Mouse (Mus musculus) megakaryocyte progenitor cell, adult 5-6 weeks (primary cell): ENCODE measurements around the gene Dnaaf2. TPM values are rescaled to one million over a fixed set of nuclear protein-coding genes. Genes with fewer than 3 reads are reported as not detected.

Experiments
- ATAC-seq: replicated peaks from 2 replicates; pipeline ENCODE4 v1.8.0; 2016; ENCODE audit warnings: mild to moderate bottlenecking, moderate TSS enrichment, inconsistent platforms; ENCODE audit not compliant: poor library complexity
- total RNA-seq, 2 experiments: library from RNA; stranded (forward) in 1 of 2; stranded (reverse) in 1 of 2; fragments of 157-497, 149-512 nt in 1 of 2; fragments of 200-1000 nt in 1 of 2; gene quantifications; 2 replicates each; pipeline versions ENCODE4 v1.2.3 to v1.2.4; 2015 to 2017

Gene Dnaaf2
- total RNA-seq, 2 experiments from 2014 or later, result 5.3 to 6.3 TPM

DNA sequence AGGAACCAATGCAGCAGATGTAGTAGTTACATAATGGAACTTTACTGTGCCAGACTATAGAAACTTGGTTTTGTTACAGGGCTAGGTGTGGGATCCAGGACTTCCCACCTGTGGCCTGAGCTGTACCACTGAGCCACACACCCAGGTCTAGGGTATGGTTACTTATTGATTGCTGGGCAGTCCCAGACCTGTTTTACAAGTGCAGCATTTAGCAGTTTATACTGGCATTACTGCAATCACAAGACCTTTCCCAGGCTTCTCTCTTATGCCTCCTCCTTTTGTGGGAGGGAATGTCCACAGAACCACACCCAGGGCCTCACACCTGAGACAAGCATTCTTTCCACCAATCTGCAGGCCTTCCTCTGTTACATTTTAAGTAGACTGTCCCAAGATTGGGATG lies 756 bp upstream of the Dnaaf2 start:
- no peak for ATAC-seq

DNA sequence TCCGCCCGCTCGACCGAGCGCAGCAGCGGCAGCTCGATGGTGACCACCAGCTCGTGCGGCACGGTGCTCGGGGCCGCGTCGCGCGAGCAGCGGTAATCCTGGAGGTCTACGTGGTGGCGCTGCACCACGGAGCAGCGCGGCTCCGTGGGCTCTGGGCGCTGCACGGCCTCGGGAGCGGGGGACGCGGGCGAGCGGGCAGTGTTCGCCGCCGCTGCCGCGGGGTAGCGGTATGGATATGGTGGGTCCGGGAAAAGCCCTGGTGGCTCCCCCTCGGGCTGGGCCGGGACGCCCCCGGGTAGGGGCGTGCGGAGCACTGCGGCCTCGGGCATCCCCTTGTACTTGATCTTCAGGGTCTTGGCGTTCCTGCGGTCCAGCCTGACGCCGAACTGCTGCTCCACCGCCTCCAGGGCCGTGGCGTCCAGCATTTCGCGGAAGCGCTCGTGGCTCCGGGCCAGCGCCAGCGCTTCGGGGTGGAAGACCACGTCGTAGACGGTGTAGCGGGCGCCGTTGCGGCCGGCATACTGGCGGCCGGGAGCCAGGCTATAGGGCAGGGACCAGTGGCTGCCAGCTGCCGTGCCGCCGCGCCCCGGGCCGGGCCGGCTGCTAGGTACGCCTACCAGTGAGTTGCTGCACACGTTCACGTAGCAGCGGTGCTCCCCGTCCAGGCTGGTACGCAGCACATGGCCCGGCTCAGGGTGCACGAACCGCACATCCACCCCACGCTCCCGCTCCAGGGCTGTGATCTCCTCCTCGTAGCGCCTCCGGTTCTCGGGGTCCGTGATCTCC lies 658 bp downstream of the Dnaaf2 start:
- ATAC-seq, result peak; percentile 67

DNA sequence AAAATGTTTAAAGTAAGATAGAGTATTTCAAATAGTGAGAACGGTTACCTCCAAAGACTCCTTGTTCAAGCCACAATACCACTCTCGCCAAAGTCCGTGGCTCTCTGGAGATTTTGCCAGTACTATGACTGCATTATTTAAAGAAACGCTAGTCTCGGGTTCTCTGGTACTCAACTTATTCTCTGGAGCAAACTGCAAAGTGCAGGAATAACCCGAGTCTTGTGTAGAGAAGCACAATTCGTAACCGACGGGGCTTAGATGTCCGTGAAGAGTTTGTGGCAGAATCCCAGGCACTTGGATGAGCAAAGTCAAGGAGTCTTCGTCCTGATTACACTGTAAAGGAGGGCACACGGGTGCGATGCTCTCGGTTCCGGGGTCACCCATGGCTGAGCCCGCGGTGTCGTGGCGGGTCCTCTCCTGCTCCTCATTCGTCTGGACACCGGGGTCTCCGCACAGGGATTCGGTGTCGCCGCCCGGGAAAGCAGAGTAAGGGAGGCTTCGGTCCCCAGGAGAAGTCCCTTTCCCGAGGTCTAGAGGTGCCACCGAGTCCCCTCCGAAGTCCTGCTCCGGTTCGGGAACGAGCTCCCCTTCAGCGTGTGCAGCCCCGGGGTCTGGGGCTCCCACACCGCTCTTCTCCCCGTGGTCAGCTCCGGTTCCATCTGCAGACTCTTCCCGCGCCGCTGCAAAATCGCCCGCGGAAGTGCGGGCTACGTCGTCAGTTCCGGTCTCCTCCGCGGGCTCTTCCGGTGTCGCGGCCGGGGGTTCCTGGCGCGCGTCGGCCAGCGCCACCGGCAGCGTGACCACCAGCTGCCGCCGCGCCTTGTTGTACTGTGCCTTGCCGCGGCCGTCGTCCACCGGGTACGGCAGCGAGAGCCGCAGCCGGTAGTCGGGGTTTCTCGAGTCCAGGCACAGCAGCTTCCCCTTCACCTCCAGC lies 1.5 kb downstream of the Dnaaf2 start, which contains the start of gene Gm49383:
Gene Gm49383, minus strand, starts transcription at position 661 of the 934 bp plus-strand sequence.
- peak; percentile 71 for ATAC-seq

DNA sequence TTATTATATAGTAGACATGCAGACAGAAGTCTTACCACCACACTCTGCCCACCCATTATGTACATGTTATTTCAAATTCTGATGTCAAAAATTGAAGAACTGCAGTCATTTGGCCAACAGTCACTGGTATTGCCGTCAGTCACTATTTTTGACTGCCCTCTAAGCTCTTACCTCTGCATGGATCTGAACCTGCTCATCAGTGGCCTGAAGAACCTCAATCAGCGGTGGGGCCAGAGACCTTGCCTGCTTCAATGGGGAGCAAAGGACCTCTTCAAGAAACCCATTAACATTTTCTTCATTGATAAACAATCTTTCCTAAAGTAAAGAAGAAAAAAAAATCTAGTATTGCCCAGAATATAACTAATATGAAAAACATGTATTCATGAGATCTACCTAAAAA lies 5.6 kb downstream of the Dnaaf2 start:
- no peak for ATAC-seq

DNA sequence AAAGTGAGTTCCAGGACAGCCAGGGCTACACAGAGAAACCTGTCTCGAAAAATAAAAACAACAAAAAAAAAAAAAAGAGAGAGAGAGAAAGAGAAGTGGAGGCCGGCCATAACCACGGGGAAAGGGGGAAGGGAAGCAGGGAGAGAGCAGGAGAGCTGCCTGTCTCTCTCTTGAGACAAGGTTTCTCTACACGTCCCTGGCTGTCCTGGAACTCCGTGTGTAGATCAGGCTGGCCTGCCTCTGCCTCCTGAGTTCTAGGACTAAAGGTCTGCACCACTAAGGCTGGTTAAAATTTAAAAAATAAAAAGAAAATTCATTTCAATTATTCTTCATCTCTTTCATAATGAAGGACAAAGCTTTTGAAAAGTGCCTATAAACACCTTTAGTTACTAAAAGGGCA lies 6.8 kb downstream of the Dnaaf2 start:
- ATAC-seq, result no peak

DNA sequence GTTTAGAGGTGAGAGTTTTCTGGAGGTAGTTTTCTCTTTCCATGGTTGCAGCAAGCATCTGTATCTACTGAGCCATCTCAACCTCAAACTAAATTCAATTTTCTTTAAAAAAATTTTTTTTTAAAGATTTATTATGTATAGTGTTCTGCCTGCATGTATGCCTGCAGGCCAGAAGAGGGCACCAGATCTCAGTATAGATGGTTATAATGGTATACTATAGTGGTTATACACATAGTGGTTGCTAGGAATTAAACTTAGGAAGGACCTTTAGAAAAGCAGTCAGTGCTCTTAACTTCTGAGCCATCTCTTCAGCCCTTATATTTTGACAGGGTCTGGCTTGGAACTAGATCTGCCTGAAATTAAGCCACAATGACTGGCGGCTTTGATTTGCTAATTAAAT lies 7.7 kb downstream of the Dnaaf2 start:
- ATAC-seq, result peak; percentile 83

DNA sequence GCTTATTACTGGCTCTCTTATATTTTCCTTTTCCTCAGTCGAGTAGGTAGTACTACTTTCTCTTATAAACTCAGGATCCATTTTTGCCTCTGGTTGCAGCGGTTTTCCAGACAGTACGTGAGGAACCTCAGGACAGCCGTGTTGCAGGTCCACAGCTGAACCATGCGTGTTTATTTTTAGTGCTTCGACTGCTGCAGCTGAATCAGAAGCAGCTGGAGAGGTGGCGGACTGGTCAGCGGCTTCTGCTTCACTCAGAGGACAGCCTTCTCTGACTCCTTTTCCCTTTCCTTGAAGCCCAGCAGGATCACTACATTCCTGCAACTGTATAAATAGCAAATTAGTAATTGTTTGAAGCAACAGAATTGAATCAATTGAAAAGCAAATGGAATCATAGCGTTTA lies 8.2 kb downstream of the Dnaaf2 start:
- ATAC-seq, result no peak

DNA sequence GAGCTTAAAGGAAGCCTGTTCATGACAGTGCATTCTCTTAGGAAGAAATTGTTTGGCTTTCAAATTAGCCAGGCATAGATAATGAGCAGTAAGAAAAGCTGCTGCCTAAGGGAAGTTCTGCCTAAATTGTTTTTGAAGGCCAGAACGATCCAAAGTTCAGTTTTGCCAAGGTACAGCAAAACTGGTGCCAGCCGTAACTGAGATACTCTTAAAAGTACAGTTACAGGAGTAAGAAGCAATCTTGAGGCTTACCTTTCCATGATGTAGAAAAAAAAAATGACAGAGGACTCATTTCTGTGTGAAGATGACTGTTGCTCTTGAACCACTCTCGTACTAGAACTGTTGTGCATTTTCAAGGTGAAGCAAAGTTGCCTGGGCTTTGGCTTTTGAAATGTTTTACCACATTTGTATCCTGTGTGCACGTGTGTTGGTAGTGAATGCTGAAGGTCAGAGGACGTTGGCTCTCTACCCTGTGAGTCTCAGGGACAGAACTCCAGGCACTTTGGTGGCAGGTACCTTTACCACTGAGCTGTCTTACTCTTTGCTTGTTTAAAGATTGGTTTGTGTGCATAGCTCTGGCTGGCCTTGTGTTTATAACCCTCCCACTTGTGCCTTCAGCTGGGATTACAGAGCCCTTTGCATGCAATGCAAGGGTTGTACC lies 11.3 kb downstream of the Dnaaf2 start:
- no peak for ATAC-seq

DNA sequence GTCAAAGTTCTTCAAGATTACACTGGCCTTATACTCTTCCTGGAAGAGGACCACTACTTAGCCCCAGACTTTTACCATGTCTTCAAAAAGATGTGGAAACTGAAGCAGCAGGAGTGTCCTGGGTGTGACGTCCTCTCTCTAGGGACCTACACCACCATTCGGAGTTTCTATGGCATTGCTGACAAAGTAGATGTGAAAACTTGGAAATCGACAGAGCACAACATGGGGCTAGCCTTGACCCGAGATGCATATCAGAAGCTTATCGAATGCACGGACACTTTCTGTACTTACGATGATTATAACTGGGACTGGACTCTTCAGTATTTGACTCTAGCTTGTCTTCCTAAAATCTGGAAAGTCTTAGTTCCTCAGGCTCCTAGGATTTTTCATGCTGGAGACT lies 12.9 kb downstream of the Dnaaf2 start:
- no peak for ATAC-seq

DNA sequence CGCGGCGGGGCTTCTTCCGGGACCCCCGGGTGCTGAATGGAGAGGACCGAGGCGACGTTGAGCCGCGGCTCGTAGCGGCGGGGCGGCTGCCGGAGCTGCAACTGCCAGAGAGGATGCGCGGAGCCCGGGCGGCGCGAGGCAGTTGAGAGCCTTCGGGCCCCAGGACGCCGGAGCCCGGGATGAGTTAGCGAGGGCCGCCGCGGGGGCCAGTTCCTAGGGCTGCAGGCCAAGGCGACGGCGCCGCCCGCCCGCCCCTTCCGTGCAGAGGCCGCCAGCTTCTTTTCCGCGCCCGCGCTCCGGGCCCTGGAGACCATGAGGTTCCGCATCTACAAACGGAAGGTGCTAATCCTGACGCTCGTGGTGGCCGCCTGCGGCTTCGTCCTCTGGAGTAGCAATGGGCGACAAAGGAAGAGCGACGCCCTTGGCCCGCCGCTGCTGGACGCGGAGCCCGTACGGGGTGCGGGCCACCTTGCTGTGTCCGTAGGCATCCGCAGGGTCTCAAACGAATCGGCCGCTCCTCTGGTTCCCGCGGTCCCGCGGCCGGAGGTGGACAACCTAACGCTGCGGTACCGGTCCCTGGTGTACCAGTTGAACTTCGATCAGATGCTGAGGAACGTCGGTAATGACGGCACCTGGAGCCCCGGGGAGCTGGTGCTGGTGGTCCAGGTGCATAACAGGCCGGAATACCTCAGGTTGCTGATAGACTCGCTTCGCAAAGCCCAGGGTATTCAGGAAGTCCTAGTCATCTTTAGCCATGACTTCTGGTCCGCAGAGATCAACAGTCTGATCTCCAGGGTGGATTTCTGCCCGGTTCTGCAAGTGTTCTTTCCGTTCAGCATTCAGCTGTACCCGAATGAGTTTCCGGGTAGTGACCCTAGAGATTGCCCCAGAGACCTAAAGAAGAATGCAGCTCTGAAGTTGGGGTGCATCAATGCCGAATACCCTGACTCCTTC lies 13.6 kb downstream of the Dnaaf2 start:
- peak; percentile 33 for ATAC-seq

DNA sequence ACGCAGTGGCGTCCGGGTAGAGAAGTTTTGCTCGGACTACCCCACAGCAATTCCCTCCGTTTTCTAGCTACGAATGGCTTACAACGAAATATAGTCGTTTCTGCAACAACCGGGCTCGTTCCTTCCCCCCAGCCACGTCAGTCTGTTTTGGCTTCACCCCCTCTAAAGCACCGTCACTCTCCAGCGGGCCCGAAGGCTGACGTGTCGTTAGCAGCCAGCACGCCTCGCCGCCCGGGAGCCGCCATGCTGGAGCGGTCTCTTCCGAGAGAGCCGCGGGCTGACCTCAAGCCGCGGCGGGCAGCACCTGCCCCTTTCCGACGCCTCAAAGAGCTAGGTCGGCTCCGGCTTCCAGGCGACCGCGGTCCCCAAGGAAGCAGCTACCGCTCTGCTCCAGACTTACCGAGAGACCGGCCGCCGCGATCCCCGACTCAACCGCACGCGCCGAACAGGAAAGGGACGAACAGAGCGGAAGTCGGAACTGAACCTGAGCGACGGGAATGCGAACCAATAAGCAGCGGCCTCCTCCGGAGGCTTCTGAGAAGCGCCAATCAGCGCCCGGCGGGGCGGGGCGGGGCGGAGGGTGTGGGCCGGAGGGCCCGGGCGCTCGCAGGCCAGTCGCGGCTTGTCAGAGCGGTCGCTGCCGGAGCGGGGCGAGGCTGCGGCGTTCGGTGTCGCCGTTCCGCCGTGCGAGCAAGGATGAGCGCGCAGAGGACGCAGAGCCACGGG lies 14.5 kb downstream of the Dnaaf2 start, which contains the start of the genes Rpl36al and Mgat2:
Gene Rpl36al, minus strand, starts transcription at position 501 of the 726 bp plus-strand sequence.
Gene Mgat2, plus strand, starts transcription at position 575 of the 726 bp plus-strand sequence.
- ATAC-seq, result peak; percentile 87

DNA sequence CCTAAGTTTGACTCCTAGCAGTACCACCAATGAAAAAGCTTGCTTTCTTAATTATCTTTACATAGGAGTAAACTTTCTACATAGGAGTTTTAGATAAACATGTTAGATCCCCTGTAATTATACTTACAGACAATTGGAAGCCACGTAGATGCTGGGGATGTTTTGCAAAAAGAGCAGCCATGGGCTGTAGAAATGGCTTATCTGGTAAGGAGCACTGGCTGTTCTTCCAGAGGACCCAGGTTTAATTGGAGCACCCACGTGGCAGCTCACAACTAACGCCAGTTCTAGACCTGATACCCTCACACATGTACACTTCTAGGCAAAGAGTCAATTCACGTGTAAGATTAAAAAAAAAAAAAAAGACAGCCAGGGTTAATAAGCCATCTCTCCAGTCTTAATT lies 16.4 kb downstream of the Dnaaf2 start:
- ATAC-seq, result no peak

DNA sequence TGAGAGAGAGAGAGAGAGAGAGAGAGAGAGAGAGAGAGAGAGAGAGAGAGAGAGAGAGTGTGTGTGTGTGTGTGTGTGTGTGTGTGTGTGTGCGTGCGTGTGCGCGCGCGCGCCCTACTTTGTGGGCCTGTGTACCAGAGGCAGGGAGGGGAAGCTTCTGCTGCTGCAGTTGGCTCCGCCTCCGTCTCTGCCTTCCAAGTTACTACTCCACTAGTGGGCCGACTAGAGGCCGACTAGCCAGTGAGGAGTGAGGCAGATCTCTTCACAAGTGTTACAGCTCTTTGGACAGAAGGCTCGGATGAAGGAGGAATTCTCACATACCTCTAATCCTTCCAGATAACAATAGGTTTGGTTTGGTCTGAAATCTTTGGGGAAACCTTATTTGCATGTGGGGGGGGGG lies 18.9 kb downstream of the Dnaaf2 start:
- no peak for ATAC-seq

DNA sequence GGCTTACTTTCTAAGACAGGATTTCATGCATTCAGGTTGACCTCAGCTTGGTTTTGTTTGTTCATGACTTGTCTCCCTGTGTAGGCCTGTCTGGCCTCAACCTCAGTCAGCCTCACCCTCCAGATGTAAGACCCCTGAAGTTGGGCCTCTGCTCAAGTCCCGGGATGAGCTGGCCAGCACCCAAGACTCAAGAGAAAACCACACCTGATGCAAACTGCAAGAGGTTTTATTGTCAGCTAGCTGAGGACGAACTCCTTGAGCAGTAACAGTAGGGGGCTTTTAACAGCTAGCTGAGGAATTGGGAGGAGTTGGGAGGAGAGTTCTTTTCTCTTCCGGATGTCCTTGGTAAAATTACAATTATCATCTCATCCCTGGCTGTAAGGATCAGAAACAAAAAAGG lies 20.7 kb downstream of the Dnaaf2 start:
- ATAC-seq, result no peak

DNA sequence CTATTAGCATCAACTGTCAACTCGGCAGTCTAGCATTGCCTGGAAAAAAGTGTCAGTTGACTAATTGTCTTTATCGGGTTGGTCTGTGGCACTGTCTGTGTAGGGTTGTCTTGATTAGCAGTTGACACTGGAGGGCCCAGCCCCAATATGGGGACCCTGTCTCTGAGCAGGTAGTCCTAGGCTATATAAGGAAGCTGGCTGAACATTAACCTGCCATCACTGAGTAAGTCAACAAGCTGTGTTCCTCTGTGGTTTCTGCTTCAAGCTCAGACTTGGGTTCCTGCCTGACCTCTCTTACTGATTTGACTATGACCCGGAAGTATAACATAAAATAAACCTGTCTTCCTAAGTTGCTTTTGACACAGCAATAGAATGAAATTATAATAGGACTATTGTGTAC lies 22.3 kb downstream of the Dnaaf2 start:
- no peak for ATAC-seq

DNA sequence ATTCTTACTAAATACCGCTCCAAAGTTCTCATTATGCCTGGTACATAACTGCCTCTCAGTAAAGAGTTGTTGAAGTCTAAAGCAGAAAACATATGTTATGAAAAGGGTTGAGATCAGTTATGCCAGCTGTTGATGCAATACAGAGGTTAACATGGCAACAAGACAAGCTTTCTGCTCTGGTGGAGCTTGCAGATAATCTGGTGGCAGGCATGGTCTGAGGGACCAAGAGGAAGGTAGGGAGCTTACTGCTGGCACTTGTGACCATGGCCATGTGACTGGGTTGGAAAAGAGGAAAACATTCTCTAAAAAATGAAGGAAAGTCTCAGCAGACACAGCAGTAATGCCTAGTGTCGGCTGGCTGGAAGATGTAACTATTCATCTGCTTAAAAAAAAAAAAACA lies 26.9 kb downstream of the Dnaaf2 start:
- ATAC-seq, result peak; percentile 30

DNA sequence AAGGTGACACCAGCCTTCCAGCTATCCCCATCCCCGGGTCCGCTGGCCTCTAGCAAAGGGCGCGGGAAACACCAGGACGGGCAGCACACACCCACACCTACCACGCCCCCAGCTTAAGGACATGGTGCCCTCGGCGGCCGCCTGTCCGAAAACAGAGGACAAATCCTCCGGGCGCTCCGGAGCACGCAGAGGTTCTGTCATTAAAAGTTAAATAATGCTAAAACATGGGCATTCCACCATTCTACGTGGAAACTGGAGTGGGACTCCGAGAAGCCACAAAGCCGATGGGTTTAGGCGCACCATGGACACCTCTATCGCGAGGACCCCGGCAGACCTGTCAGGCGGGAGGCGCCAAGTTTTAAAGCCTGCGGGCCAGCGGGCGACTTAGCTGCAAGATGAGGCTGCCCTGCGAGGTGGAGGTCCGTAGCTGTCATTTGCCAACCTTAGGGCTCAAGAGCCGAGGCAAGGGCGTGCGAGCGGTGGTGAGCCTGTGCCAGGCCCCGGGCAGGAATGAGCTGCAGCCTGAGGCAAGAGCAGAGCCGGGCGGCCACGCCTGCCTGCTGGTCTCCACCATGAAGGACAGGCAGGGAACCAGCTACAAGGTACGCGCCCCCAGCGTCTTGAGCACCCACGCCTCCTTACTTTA lies 29.6 kb downstream of the Dnaaf2 start, which contains the start of gene Lrr1:
Gene Lrr1, plus strand, starts transcription at position 354 of the 646 bp plus-strand sequence.
- peak; percentile 90 for ATAC-seq

DNA sequence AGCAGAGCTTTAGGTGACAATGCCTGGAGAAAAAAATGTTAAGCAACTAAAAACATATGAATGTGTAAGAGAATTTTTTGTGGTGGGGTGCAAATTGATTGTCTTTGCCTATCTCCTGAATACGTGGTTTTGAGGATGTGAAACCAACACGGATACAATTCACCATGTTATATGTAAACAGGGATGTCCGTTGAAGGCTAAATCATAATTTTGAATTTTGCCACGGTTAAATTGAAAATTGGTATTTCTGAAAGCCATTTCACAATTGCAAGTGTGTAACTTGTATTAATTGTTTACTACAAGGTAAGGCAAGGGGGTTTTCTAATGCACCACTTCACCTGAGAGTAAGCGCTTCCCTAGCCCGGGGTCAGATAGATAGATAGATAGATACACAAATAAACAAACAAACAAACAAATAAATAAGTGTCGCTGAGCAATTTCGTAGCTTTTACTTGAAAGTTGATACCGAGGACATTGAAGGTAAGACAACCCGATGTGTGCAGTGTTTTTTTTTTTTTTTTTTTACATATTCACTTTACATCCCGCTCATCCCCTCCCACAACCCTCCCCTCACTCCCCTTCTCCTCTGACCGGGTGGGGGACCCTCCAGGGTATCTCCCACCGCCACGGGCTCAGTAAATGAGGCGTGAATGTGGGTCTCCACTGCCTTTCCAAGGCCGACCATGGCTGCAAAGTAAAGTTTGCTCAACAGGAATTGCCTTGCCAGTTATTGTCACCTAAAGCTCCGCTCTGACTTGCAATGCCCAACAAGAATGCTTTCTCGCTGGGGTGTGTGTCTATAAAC lies 30.4 kb downstream of the Dnaaf2 start:
- ATAC-seq, result no peak
